Mouse (Mus musculus): Measurements from ENCODE around the gene Dennd1b. TPM values are rescaled to one million over a fixed set of nuclear protein-coding genes. Genes with fewer than 3 reads are reported as not detected.

Gene Dennd1b
- polyA plus RNA-seq, 1 experiment from 2014 or later = 18.3 TPM

DNA sequence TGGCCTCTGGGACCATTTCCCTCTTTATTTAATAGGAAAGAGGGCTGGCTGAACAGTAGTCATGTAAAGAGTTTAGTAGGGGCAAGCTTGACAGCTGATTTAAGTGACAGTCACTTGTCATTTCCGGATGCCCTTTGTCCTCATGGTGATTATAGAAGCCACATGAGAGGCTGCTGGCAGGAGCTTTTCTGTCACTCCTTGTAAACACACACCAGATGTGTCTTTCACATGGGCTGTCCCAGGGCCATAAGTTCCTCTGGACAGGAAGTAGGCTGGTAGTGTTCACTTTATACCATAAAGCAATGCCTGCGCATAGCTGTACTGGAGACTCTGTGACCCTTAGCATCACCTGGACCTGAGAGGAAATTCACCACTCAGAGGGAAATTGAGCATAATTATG is 230.8 kb downstream of the Dennd1b start:
- no peaks in the 10 kb centered on the region for H3K27me3 ChIP-seq (replicated peaks; ENCODE audit: control insufficient read depth, insufficient read depth, low read length)
- no peak overlapping the region for H3K4me3 ChIP-seq (ENCODE audit: low read depth, low read length)
- H3K9me3 ChIP-seq (ENCODE audit: control insufficient read depth) = no peaks in the 10 kb centered on the region
- no peak overlapping the region for H3K9ac ChIP-seq (ENCODE audit: low read depth, low read length)
- no peaks in the 10 kb centered on the region for H3K4me1 ChIP-seq (replicated peaks; ENCODE audit: control insufficient read depth, insufficient read depth, low read length)
- H3K27ac ChIP-seq (ENCODE audit: low read depth, low read length) = no peak overlapping the region
- no peak for TF ChIP-seq CTCF (IDR thresholded peaks at IDR 0.05; ENCODE audit: low read depth)
- no peaks in the 10 kb centered on the region for H3K36me3 ChIP-seq (ENCODE audit: control insufficient read depth, insufficient read depth)
- ATAC-seq = no peak
- 50% methylated on average over 2 of the region's 2 CpGs for WGBS
- no peak overlapping the region for H3K4me2 ChIP-seq (replicated peaks; ENCODE audit: low read depth)

DNA sequence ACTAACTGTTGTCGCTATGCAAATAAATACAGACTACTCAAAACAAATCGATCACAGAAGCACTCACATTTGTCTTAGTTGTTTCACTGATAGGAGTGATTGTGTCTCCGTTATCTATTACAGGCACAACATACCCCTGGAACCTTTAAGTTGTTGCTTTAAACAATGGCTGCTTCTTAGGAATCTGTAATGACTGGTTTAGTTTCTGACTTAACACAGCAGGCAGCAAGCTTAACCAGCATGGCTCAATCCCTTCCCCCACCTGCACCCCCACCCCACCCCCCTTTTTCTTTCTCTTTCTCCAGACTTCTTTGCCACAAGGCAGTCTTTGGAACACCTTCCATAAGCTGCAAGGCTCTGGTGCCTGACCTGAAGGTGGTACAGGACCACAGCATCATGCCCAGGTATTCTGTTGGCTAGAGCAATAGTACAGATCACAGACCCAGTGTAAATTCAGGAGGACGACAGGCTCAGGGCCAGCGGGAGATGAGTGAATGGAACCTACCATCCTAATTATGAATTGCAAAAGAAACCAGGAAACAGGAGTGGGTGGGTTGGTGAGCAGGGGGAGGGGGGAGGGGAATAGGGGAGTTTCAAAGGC is 231.3 kb downstream of the Dennd1b start:
- no peak for TF ChIP-seq CTCF (IDR thresholded peaks at IDR 0.05; ENCODE audit: low read depth)
- ATAC-seq = no peak
- Histone ChIP-seq H3K27ac (ENCODE audit: low read depth, low read length) (no peak overlapping the region), H3K9ac (ENCODE audit: low read depth, low read length) (no peak overlapping the region), H3K9me3 (ENCODE audit: control insufficient read depth) (no peaks in the 10 kb centered on the region), H3K4me1 (replicated peaks; ENCODE audit: control insufficient read depth, insufficient read depth, low read length) (no peaks in the 10 kb centered on the region), H3K36me3 (ENCODE audit: control insufficient read depth, insufficient read depth) (no peaks in the 10 kb centered on the region), H3K4me3 (ENCODE audit: low read depth, low read length) (no peak overlapping the region), H3K4me2 (replicated peaks; ENCODE audit: low read depth) (no peak overlapping the region), H3K27me3 (replicated peaks; ENCODE audit: control insufficient read depth, insufficient read depth, low read length) (no peaks in the 10 kb centered on the region)
- WGBS = 21% methylated on average over 5 of the region's 5 CpGs

DNA sequence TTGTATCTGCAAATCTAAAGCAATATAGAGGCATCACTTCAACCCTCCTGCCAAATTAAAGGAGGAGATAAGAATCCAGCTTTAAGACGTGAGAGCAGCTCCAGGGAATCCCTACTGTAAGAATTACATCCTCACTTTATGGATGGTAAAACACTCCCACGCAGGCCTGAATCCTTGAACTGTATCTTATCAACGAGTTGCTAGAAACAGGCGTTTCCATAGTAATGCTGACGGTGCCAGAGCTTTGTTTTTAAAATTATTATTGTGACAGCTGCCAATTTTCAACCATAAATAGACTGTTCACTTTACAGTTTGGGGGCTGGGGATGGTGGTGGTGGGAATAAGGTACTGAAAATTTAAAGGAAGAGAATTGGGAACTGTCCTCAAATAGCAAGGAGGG is 239.8 kb downstream of the Dennd1b start:
- H3K4me2 ChIP-seq (replicated peaks; ENCODE audit: low read depth) = no peak overlapping the region
- TF ChIP-seq CTCF (IDR thresholded peaks at IDR 0.05; ENCODE audit: low read depth) = no peak
- no peaks in the 10 kb centered on the region for H3K36me3 ChIP-seq (ENCODE audit: control insufficient read depth, insufficient read depth)
- no peak overlapping the region for H3K4me3 ChIP-seq (ENCODE audit: low read depth, low read length)
- H3K9ac ChIP-seq (ENCODE audit: low read depth, low read length) = no peak overlapping the region
- ATAC-seq = no peak
- no peaks in the 10 kb centered on the region for H3K9me3 ChIP-seq (ENCODE audit: control insufficient read depth)
- H3K27ac ChIP-seq (ENCODE audit: low read depth, low read length) = no peak overlapping the region
- 49% methylated on average over 5 of the region's 5 CpGs for WGBS
- H3K27me3 ChIP-seq (replicated peaks; ENCODE audit: control insufficient read depth, insufficient read depth, low read length) = no peaks in the 10 kb centered on the region
- H3K4me1 ChIP-seq (replicated peaks; ENCODE audit: control insufficient read depth, insufficient read depth, low read length) = no peaks in the 10 kb centered on the region

DNA sequence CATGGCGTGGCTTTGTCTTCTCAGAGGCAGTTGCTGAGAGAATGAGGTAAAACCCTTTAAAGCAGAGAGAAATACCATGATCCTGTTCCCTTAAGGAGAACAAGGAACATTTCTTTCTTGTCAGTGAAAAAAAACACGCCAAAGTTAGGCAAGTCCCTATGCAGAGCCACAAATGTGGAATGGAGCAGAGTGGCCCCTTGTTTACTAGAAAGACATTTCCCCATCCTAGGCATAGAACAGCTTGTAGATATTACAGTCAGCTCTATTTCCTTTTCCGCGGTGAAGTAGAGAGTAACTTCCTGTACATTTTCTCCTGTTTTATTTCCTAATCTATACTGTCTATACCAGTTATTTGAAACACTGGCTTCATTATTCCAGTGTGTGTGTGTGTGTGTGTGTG is 243.0 kb downstream of the Dennd1b start:
- H3K36me3 ChIP-seq (ENCODE audit: control insufficient read depth, insufficient read depth) = no peaks in the 10 kb centered on the region
- WGBS = 70% methylated on average over 4 of the region's 4 CpGs
- no peaks in the 10 kb centered on the region for H3K27me3 ChIP-seq (replicated peaks; ENCODE audit: control insufficient read depth, insufficient read depth, low read length)
- H3K4me3 ChIP-seq (ENCODE audit: low read depth, low read length) = no peak overlapping the region
- H3K27ac ChIP-seq (ENCODE audit: low read depth, low read length) = no peak overlapping the region
- no peak for TF ChIP-seq CTCF (IDR thresholded peaks at IDR 0.05; ENCODE audit: low read depth)
- no peaks in the 10 kb centered on the region for H3K9me3 ChIP-seq (ENCODE audit: control insufficient read depth)
- no peak for ATAC-seq
- no peak overlapping the region for H3K4me2 ChIP-seq (replicated peaks; ENCODE audit: low read depth)
- H3K4me1 ChIP-seq (replicated peaks; ENCODE audit: control insufficient read depth, insufficient read depth, low read length) = no peaks in the 10 kb centered on the region
- H3K9ac ChIP-seq (ENCODE audit: low read depth, low read length) = no peak overlapping the region

DNA sequence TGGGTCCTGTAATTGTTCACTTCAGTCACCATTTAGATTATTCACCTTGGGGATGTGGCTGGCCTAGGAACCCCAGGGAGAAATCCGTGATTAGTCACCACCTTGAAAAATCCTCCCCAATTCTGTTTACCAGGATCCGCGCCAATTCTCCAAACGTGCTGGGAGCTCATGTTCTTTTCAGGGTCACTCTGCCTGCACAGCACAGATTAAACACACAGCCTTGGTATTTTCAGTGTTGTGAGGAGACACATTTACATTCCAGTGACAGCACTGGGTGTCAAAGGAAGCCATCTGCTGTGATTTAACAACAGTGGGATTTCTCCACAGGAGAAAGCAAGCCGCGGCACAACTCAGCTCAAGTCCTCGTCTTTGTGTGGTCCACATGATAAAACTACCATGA is 246.6 kb downstream of the Dennd1b start:
- Histone ChIP-seq H3K4me3 (ENCODE audit: low read depth, low read length) (no peak overlapping the region), H3K9ac (ENCODE audit: low read depth, low read length) (no peak overlapping the region), H3K36me3 (ENCODE audit: control insufficient read depth, insufficient read depth) (no peaks in the 10 kb centered on the region), H3K27me3 (replicated peaks; ENCODE audit: control insufficient read depth, insufficient read depth, low read length) (no peaks in the 10 kb centered on the region), H3K4me2 (replicated peaks; ENCODE audit: low read depth) (no peak overlapping the region), H3K9me3 (ENCODE audit: control insufficient read depth) (no peaks in the 10 kb centered on the region), H3K4me1 (replicated peaks; ENCODE audit: control insufficient read depth, insufficient read depth, low read length) (no peaks in the 10 kb centered on the region), H3K27ac (ENCODE audit: low read depth, low read length) (no peak overlapping the region)
- no peak for ATAC-seq
- WGBS = 38% methylated on average over 7 of the region's 7 CpGs
- TF ChIP-seq CTCF (IDR thresholded peaks at IDR 0.05; ENCODE audit: low read depth) = no peak

DNA sequence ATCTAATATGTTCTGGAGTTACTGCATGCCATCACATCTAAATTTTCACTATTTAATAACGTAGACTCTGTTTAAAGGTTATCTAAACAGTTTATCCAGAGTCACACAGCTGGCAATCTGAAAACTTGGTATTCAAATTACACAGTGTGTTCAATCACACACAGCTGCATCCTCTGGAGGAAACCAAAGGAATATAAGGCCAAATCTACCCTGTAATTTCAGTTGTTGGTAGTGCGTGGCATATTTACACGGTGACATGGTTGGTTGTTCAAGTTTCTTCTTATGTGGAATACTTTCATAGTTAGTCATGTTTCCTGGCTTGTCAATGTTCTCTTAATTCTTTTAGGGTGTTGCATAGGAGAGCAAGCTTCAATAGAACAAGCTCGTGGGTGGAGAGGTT is 247.3 kb downstream of the Dennd1b start:
- no peaks in the 10 kb centered on the region for H3K36me3 ChIP-seq (ENCODE audit: control insufficient read depth, insufficient read depth)
- no peak for TF ChIP-seq CTCF (IDR thresholded peaks at IDR 0.05; ENCODE audit: low read depth)
- H3K27ac ChIP-seq (ENCODE audit: low read depth, low read length) = no peak overlapping the region
- 46% methylated on average over 4 of the region's 4 CpGs for WGBS
- no peak overlapping the region for H3K9ac ChIP-seq (ENCODE audit: low read depth, low read length)
- H3K9me3 ChIP-seq (ENCODE audit: control insufficient read depth) = no peaks in the 10 kb centered on the region
- H3K4me3 ChIP-seq (ENCODE audit: low read depth, low read length) = no peak overlapping the region
- H3K27me3 ChIP-seq (replicated peaks; ENCODE audit: control insufficient read depth, insufficient read depth, low read length) = no peaks in the 10 kb centered on the region
- no peak for ATAC-seq
- H3K4me1 ChIP-seq (replicated peaks; ENCODE audit: control insufficient read depth, insufficient read depth, low read length) = no peaks in the 10 kb centered on the region
- no peak overlapping the region for H3K4me2 ChIP-seq (replicated peaks; ENCODE audit: low read depth)

DNA sequence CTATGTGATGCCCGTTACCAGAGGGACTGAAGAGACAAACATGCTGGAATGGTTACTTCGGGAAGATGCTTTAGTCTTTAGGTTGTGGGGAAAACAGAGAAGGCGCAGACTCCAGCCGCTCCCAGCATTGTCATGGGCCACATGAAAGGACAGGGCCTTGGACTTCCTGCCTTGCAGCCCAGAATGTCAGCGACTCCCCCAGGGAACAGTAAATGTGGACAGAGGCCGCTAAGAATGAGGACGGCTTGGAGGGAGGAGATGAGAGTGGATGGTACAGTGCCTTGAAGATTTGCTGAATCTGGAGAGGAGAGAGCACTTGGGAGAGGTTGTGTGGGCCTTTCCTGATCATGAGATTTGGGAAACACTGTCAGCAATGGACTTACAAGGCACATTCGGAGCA is 252.1 kb downstream of the Dennd1b start:
- TF ChIP-seq CTCF (IDR thresholded peaks at IDR 0.05; ENCODE audit: low read depth) = no peak
- Histone ChIP-seq H3K27ac (ENCODE audit: low read depth, low read length) (no peak overlapping the region), H3K4me2 (replicated peaks; ENCODE audit: low read depth) (no peak overlapping the region), H3K4me3 (ENCODE audit: low read depth, low read length) (no peak overlapping the region), H3K36me3 (ENCODE audit: control insufficient read depth, insufficient read depth) (no peaks in the 10 kb centered on the region), H3K9me3 (ENCODE audit: control insufficient read depth) (no peaks in the 10 kb centered on the region), H3K4me1 (replicated peaks; ENCODE audit: control insufficient read depth, insufficient read depth, low read length) (no peaks in the 10 kb centered on the region), H3K9ac (ENCODE audit: low read depth, low read length) (no peak overlapping the region), H3K27me3 (replicated peaks; ENCODE audit: control insufficient read depth, insufficient read depth, low read length) (no peaks in the 10 kb centered on the region)
- ATAC-seq = no peak
- 72% methylated on average over 8 of the region's 8 CpGs for WGBS
